Mouse (Mus musculus): ENCODE measurements around the gene Sphkap. TPM values are rescaled to one million over a fixed set of nuclear protein-coding genes. Genes with fewer than 3 reads are reported as not detected.

The Sphkap gene
- not detected in 2 replicates for total RNA-seq (2017)

- no peak for ATAC-seq (replicated peaks; ENCODE audit: low read depth, poor library complexity, severe bottlenecking)
These were observed at the start of gene Sphkap for GRCm38 (mm10) chr1:83408021-83408464. Gene Sphkap (minus strand): TSS chr1:83408200.

GRCm38 (mm10) chr1:83451291-83451690 lies 43.3 kb upstream of the Sphkap start:
- no peak for ATAC-seq (replicated peaks; ENCODE audit: low read depth, poor library complexity, severe bottlenecking)

DNA sequence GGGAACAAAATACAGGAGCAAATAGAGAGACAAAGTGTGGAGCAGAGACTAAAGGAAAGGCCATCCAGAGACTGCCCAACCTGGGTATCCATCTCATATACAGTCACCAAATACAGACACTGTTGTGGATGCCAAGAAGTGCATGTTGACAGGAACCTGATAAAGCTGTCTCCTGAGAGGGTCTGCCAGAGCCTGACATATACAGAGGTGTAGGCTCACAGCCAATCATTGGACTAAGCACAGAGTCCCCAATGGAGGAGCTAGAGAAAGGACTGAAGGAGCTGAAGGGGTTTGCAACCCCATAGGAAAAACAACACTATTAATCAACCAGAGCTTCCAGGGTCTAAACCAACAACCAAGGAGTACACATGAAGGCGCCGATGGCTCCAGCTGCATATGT lies 32.4 kb upstream of the Sphkap start:
- ATAC-seq (replicated peaks; ENCODE audit: low read depth, poor library complexity, severe bottlenecking) = no peak

- no peak for ATAC-seq (replicated peaks; ENCODE audit: low read depth, poor library complexity, severe bottlenecking)
These were observed 25.9 kb upstream of the Sphkap start for GRCm38 (mm10) chr1:83433932-83434331.

GRCm38 (mm10) chr1:83429866-83430265 lies 21.9 kb upstream of the Sphkap start:
- ATAC-seq (replicated peaks; ENCODE audit: low read depth, poor library complexity, severe bottlenecking) = no peak

GRCm38 (mm10) chr1:83407616-83408015 lies 384 bp downstream of the Sphkap start:
- ATAC-seq (replicated peaks; ENCODE audit: low read depth, poor library complexity, severe bottlenecking) = no peak

DNA sequence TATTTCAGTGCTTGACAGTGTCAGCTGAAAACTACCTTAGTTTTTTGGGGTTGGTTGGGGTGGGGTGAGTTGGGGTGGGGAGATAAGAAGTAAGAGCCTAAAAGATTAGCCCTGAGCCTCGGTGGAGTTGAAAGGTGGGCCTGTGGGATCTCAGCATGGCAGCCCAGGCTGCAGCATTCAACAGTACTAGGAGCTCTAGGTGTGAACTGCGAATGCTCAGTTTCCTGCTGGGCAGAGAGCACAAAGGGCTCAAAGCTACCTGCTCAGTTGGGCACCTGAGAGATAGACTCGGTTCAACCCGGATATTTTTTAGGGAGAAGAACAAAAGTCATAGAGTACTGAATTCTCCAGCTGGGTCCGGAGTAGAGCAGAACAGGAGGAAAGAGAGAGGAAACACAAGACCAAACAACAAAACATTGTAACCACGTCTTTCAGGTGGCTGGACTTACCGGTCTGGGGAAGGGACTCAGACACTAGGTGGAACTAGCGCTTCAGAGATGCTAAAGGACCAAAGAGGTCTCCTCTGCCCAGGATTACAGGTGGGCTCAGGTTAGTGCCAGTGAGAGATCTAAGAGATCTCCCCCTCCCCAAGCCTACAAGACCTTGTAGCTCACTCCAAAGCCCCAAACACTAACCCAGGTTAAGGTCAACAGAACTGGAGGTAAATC lies 984 bp downstream of the Sphkap start:
- ATAC-seq (replicated peaks; ENCODE audit: low read depth, poor library complexity, severe bottlenecking) = no peak

DNA sequence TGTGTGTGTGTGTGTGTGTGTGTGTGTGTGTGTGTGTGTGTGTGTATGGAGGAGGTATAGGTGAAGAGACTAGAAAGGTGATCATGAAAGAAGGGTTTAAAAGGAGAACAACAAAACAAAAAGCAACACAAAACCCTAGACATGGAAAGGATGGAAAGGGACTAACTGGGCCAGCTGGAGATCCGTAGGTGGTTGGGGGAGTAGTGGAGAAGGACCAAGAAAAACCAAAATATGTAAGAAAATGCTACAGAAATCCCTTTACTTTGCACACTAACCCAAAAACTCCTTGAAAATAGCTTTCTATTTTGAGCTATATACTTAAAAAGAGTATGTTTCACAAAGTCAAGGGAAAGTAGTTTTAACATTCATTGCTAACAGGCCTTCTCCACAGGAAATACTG lies 6.9 kb downstream of the Sphkap start:
- no peak for ATAC-seq (replicated peaks; ENCODE audit: low read depth, poor library complexity, severe bottlenecking)

GRCm38 (mm10) chr1:83396284-83396683 lies 11.7 kb downstream of the Sphkap start:
- no peak for ATAC-seq (replicated peaks; ENCODE audit: low read depth, poor library complexity, severe bottlenecking)

DNA sequence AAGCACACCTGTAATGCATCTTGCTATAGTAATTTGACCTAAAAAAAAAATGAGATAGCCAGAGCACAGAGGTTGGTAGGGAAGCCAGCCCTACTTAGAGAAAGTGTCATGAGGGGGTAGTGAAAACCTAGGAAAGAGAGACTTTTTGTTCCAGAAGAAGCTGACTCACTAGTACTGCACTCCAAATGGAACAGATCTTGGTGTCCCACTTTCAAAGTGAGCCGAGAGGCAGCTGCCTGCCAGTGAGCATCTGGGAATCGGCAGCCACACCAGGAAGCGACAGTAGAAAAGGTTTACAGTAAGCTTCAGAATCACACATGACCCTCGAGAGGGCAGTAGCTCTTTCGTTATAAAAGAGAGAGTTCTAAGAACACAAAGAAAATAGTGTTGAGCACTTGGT lies 12.4 kb downstream of the Sphkap start:
- no peak for ATAC-seq (replicated peaks; ENCODE audit: low read depth, poor library complexity, severe bottlenecking)

DNA sequence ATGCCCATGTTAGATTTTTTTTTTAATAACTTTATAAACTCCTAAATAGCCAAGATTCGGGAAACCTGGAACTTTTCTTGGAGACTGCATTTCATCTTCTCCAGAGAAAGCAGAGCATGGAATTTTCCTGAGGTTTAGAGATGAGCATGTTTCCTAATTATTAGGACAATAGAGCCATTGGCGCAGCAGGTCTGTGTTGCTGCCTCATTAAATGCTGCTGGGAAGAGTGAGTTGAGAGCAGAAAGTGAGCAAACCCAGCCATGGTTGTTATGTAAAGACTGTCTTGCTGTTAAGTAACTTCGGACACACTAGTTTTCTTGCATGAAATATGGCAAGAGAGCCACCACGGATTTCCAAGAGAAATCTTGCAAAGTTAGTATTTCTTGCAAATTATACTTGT lies 18.6 kb downstream of the Sphkap start:
- no peak for ATAC-seq (replicated peaks; ENCODE audit: low read depth, poor library complexity, severe bottlenecking)

- no peak for ATAC-seq (replicated peaks; ENCODE audit: low read depth, poor library complexity, severe bottlenecking)
These were observed 30.6 kb downstream of the Sphkap start for GRCm38 (mm10) chr1:83377404-83377803.

DNA sequence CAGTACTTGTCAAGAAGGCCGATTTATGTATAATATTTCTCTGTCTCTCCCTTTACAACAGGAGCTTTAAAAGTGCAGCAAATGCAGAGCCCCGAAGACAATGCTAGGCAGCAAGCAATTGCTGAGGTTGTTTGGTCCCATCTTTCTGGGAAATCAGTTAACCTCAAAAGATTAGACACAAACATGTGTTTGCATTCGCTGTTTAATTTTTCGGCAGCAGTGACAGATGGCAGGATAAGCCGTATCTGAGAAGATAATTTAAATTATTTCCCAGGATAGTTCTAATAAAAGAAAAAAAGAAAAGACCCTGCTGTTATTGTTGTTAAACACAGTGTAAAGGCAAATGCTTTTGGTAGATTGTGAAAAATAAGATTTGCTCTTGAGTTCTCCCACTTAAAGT lies 41.5 kb downstream of the Sphkap start:
- no peak for ATAC-seq (replicated peaks; ENCODE audit: low read depth, poor library complexity, severe bottlenecking)

- ATAC-seq (replicated peaks; ENCODE audit: low read depth, poor library complexity, severe bottlenecking) = no peak
These were observed 45.8 kb downstream of the Sphkap start for GRCm38 (mm10) chr1:83362168-83362567.

DNA sequence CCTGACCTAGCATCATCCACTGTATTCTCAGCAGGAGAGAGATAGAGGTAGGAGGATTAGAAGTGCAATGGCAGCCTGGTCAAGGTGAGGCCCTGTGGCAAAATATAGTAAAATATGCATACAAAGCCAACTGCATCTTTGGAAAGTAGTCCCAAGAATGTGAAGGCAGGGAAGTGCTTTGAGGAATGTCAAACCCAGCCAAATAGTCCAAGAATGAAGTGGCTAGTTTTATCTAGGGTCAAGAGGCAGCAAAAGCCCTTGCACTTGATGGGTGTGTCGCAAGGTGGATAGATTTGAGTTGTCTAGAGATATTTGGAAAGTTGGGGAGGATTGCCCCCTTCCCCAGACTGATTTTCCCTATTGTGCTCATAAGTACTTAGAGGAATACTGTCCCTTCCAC lies 61.5 kb downstream of the Sphkap start:
- ATAC-seq (replicated peaks; ENCODE audit: low read depth, poor library complexity, severe bottlenecking) = no peak

DNA sequence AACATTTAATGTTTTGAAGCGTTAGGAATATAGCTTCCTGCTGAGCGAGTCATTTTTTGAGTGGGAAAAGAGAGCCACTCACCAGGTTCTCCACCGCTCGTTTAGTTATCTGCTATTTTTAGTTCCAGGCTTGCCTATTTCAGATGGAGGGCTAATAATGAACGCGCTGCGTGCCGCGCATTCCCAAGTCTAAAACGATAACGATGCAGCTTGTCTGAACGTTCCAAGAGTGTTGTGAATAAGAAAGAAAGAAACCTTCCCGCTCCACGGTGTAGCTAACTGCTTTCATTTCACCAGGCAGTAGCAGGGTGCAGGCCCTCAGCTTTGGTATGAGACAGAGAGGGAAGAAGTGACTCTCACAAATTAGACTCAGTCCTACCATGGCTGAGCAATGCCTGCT lies 62.4 kb downstream of the Sphkap start:
- ATAC-seq (replicated peaks; ENCODE audit: low read depth, poor library complexity, severe bottlenecking) = no peak

DNA sequence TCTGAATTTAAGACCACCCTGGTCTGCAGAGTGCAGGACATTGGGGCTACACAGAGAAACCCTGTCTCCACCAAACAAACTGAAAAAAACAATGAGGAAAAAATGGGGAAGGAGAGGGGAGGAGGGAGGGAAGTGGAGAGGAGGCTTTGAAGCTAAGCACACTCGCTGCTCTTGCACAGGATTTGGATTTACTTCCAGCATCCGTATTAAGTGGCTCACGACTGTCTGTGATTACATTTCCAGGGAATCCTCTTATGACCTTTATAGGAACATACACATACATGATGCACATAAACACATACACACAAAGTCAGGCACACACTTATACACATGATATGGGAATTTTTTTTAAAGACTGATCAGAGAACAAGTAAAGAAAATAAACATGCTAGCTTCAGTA lies 62.9 kb downstream of the Sphkap start:
- no peak for ATAC-seq (replicated peaks; ENCODE audit: low read depth, poor library complexity, severe bottlenecking)

DNA sequence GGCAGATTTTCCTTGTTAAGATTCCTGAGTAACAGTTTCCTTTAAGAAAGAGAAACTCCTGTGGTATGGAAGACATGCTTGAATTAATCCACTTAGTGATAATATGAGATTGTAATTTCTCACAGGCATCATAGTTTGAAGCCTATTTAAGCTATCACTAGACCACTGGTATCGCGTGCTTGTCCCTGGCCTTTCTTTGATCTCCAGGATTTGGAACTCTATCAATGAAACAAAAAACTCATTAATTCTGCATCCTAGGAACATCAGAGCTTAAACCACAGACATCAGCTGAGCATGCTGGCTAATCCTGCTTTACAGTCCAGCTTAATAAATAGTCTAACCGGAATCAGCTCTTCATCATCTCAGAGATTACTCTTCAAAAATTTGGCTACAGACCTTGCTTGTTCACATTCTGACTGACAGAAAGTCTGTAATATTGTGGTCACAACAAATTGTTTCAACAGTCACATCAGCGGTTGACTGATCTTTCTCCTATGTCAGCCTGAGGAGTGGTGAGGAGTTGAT lies 65.2 kb downstream of the Sphkap start:
- no peak for ATAC-seq (replicated peaks; ENCODE audit: low read depth, poor library complexity, severe bottlenecking)

DNA sequence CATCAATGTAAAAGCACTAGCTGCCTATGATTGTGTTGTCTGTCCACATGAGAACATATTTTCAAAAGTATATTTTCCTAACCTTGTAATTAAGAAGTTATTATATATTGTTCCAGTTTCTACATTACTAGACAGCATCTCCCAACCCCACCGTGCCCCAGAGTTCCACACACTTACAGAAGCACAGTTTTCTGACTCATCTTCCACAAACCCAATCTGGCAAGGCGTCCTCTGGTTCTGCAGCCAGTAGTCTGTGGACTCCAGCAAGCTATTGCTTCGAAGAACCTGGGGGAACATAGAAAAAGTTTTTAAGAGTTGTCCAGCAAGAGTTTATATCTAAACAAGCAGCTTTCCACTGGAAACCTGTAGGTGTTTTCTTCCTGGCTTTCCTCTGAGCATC lies 68.6 kb downstream of the Sphkap start:
- no peak for ATAC-seq (replicated peaks; ENCODE audit: low read depth, poor library complexity, severe bottlenecking)

DNA sequence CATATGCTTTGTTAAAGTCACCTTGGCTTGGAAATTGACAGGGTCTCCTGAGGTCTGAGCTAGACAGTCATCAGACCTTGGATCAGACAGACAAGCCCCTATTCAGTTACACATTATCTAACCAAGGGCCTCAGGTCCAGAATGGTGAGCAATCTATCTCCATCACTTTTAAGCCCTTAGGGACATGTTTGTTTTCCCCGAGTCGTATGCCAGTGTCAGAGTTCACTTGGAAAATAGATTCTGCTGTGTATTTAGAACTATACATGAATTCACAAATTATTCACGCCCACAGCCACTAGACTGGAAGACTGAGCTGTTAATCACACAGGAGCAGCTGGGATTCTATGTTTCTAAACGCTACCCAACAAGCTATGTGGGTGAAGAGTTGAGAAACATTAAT lies 91.1 kb downstream of the Sphkap start:
- no peak for ATAC-seq (replicated peaks; ENCODE audit: low read depth, poor library complexity, severe bottlenecking)

- ATAC-seq (replicated peaks; ENCODE audit: low read depth, poor library complexity, severe bottlenecking) = no peak
These were observed 92.9 kb downstream of the Sphkap start for GRCm38 (mm10) chr1:83315146-83315545.

GRCm38 (mm10) chr1:83311607-83312295 lies 96.2 kb downstream of the Sphkap start:
- ATAC-seq (replicated peaks; ENCODE audit: low read depth, poor library complexity, severe bottlenecking) = no peak

Measured in common myeloid progenitor, adult 5-6 weeks (primary cell).